Mouse (Mus musculus) liver, embryonic 16.5 days (tissue): Measurements from ENCODE around the gene Rpl6. TPM values are rescaled to one million over a fixed set of nuclear protein-coding genes. Genes with fewer than 3 reads are reported as not detected.
A peak's percentile ranks its signal among the peaks of the same experiment; 100 is the strongest.
"Not testable (repeated sequence)": the region's sequence is repeated elsewhere in the genome, so short reads cannot be mapped to it uniquely, and the experiment has no call there.

Experiments
- ATAC-seq: fragments of 200-750 bp; cut with Nextera tagmentation; 2 replicates; pipeline ENCODE4 v1.8.0; 2017; ENCODE audit warnings: low read depth, mild to moderate bottlenecking, moderate number of reproducible peaks, moderate library complexity
- H3K27ac ChIP-seq: fragments of 300-500 bp; sonication (generic); 2 replicates; pipeline ENCODE4 v1.5.1; 2014; ENCODE audit warnings: mild to moderate bottlenecking, low read length
- H3K27me3 ChIP-seq: fragments of 300-500 bp; sonication (generic); 2 replicates; pipeline ENCODE4 v1.6.1; 2014; ENCODE audit warnings: low read depth, low read length, mixed read lengths; ENCODE audit not compliant: control insufficient read depth, insufficient read depth
- H3K36me3 ChIP-seq: fragments of 300-500 bp; sonication (generic); 2 replicates; pipeline ENCODE4 v1.6.1; 2014; ENCODE audit warnings: mild to moderate bottlenecking; ENCODE audit not compliant: control insufficient read depth, insufficient read depth
- H3K4me1 ChIP-seq: fragments of 300-500 bp; sonication (generic); 2 replicates; pipeline ENCODE4 v1.6.1; 2014; ENCODE audit warnings: low read depth, low read length, mixed read lengths; ENCODE audit not compliant: control insufficient read depth
- H3K4me2 ChIP-seq: fragments of 300-500 bp; sonication (generic); 2 replicates; pipeline ENCODE4 v1.6.1; 2014; ENCODE audit warnings: low read depth, low read length, mixed read lengths
- H3K4me3 ChIP-seq: fragments of 300-500 bp; sonication (generic); 2 replicates; pipeline ENCODE4 v1.5.1; 2014; ENCODE audit warnings: low read depth, mild to moderate bottlenecking, low read length
- H3K9ac ChIP-seq: fragments of 300-500 bp; sonication (generic); 2 replicates; pipeline ENCODE4 v1.6.1; 2014; ENCODE audit warnings: low read depth, low read length
- H3K9me3 ChIP-seq: fragments of 300-500 bp; sonication (generic); replicated peaks from 2 replicates; pipeline ENCODE4 v1.6.1; 2016; ENCODE audit warnings: low read length; ENCODE audit not compliant: control insufficient read depth
- WGBS: fragments of 180-500 bp; shearing (Covaris S2); extraction: QIAGEN DNeasy Blood & Tissue Kit; methylation state at CpG from one replicate; pipeline ENCODE4 v1.1.7; 2014; ENCODE audit not compliant: insufficient replicate concordance; 5-methylcytosine and 5-hydroxymethylcytosine counted together
- polyA plus RNA-seq: library from polyadenylated mRNA; unstranded; fragments of >200 nt; fragmentation: Nextera tagmentation; extraction: Ambion mirVana; gene quantifications from 2 replicates; pipeline ENCODE4 v1.2.1, GENCODE M21; 2015

The Rpl6 gene
- polyA plus RNA-seq, 1 experiment from 2014 or later = 278 TPM

DNA sequence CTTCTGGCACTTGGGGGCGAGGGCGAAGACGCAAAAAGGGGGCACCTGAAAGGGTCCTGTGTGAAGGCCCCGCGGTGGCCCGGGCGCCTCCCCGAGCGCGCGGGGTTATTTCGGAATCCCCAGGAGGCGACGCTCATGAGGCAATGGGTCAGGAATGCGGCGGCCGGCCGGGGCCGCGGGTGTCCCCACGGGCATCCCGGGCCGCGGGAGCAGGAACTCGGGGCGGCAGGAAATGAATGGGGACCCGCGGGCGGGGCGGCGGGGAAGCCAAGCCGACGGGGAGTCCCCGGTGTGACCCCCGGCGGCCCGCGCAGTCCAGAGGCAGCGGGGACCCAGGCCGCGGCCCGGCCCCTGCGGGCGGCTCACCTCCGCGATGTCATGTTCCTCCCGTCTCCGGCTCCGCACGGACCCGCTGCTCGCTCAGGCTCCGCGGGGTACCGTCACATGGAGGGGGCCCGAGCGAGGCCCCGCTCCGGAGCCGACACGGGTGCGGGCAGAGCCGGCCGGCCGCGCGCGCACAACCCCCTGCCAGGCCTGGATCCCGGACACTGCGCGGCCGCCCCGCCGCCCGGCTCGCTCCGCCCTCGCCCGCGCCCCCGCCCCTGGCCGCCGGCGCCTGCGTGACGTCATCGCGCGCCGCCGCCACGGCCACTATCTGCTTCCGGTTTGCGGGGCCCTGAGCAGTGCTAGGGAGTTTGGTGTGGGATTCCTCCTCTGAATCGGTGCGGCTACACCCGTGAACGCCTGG is 13.3 kb upstream of the Rpl6 start, which contains the start of gene Ptpn11:
Gene Ptpn11, minus strand, starts transcription at position 562 of the 748 bp plus-strand sequence.
- WGBS = under 1% methylated on average over 87 of the region's 98 CpGs
- H3K27ac ChIP-seq = peak within 1 kb of the TSS; percentile 86
- H3K9me3 ChIP-seq = no peaks in the 10 kb centered on the region
- peak within 1 kb of the TSS; percentile 92 for H3K9ac ChIP-seq
- peak within 1 kb of the TSS; percentile 96 for H3K4me3 ChIP-seq
- ATAC-seq = peak; percentile 94
- H3K36me3 ChIP-seq = no peaks in the 10 kb centered on the region
- H3K4me1 ChIP-seq = peaks cover 54% of the 10 kb centered on the region
- no peaks in the 10 kb centered on the region for H3K27me3 ChIP-seq
- peak within 1 kb of the TSS; percentile 91 for H3K4me2 ChIP-seq

- Histone ChIP-seq H3K4me3 (peak overlapping the region; percentile 96), H3K4me2 (peak overlapping the region; percentile 91), H3K27me3 (no peaks in the 10 kb centered on the region), H3K9me3 (no peaks in the 10 kb centered on the region), H3K27ac (peak overlapping the region; percentile 86), H3K36me3 (no peaks in the 10 kb centered on the region), H3K4me1 (peaks cover 55% of the 10 kb centered on the region), H3K9ac (peak overlapping the region; percentile 92)
- WGBS = 12% methylated on average over 17 of the region's 17 CpGs
- peak; percentile 15 for ATAC-seq
Observed at GRCm38 (mm10) chr5:121191584-121191906, 12.7 kb upstream of the Rpl6 start.

GRCm38 (mm10) chr5:121194173-121194572 is 10.1 kb upstream of the Rpl6 start:
- H3K9ac ChIP-seq = peak overlapping the region; percentile 17
- H3K27me3 ChIP-seq = no peaks in the 10 kb centered on the region
- peak overlapping the region; percentile 69 for H3K27ac ChIP-seq
- 0% methylated on average over 1 of the region's 1 CpGs for WGBS
- peak overlapping the region; percentile 21 for H3K4me2 ChIP-seq
- H3K36me3 ChIP-seq = no peaks in the 10 kb centered on the region
- H3K4me3 ChIP-seq = no peak overlapping the region
- H3K9me3 ChIP-seq = no peaks in the 10 kb centered on the region
- peaks cover 58% of the 10 kb centered on the region for H3K4me1 ChIP-seq
- peak; percentile 43 for ATAC-seq

- Histone ChIP-seq H3K27me3 (no peaks in the 10 kb centered on the region), H3K9me3 (no peaks in the 10 kb centered on the region), H3K4me1 (peaks cover 45% of the 10 kb centered on the region), H3K27ac (peak overlapping the region; percentile 46), H3K4me2 (peak overlapping the region; percentile 10), H3K9ac (no peak overlapping the region; the same call in 1 of the 2 replicates), H3K36me3 (no peaks in the 10 kb centered on the region), H3K4me3 (no peak overlapping the region)
- WGBS = 5% methylated on average over 5 of the region's 5 CpGs
- ATAC-seq = peak; percentile 79
Observed at GRCm38 (mm10) chr5:121196764-121197163, 7.5 kb upstream of the Rpl6 start.

DNA sequence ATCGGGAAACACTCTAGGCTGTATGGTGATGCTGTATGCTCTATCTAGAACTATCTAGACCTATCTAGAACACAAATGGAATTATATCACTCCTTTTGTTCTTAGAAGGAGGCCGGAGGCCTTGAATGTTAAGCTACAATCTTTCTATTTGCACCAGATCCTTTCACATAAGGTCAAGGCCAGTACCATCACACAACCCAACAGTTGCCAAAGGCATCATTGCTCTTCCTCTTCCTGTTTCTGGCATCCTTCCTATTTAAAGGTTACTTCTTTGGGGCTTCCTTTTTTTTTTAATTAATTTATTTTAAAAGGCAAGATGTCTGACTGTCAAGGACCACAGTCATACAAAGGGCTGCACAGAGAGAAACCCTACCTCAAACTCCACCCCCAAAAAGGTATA is 6.9 kb upstream of the Rpl6 start:
- Histone ChIP-seq H3K9ac (no peak overlapping the region), H3K36me3 (no peaks in the 10 kb centered on the region), H3K9me3 (no peaks in the 10 kb centered on the region), H3K27me3 (no peaks in the 10 kb centered on the region), H3K4me3 (no peak overlapping the region), H3K4me2 (no peak overlapping the region), H3K4me1 (peaks cover 41% of the 10 kb centered on the region), H3K27ac (peak overlapping the region; percentile 46)
- WGBS = 67% methylated on average over 2 of the region's 2 CpGs
- ATAC-seq = no peak

GRCm38 (mm10) chr5:121198376-121198775 is 5.9 kb upstream of the Rpl6 start:
- Histone ChIP-seq H3K4me3 (no peak overlapping the region), H3K4me2 (no peak overlapping the region), H3K27ac (0 out of 2 replicates have a peak overlapping the region, but pooled peaks have one; percentile 43), H3K36me3 (no peaks in the 10 kb centered on the region), H3K4me1 (peaks cover 35% of the 10 kb centered on the region), H3K9me3 (no peaks in the 10 kb centered on the region), H3K9ac (no peak overlapping the region), H3K27me3 (no peaks in the 10 kb centered on the region)
- peak; percentile 37; the same call in 1 of the 2 replicates for ATAC-seq
- WGBS = 21% methylated on average over 5 of the region's 5 CpGs

GRCm38 (mm10) chr5:121201739-121202138 is 2.5 kb upstream of the Rpl6 start:
- no peak overlapping the region for H3K27ac ChIP-seq

DNA sequence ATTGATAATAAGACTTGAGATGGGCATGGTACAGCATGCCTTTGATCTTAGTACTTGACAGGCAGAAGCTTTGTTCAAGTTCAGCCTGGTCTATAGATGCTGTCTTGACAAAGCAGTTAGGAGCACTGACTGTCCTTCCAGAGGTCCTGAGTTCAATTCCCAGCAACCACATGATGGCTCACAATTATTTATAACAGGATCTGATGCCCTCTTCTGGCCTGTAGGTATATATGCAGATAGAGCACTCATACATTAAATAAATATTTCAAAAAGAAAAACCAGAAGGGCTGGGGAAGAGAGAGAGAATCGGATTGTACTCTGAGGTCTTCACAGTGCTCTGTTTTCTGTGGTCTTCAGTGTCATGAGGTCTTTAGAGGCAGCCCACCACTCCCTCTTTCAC is 1.8 kb upstream of the Rpl6 start:
- no peak for ATAC-seq
- 76% methylated on average over 1 of the region's 1 CpGs for WGBS

More at GRCm38 (mm10) chr5:121201739-121202138, 2.5 kb upstream of the Rpl6 start:
- Histone ChIP-seq H3K36me3 (peaks cover 8% of the 10 kb centered on the region), H3K4me2 (no peak overlapping the region), H3K4me3 (no peak overlapping the region), H3K9me3 (no peaks in the 10 kb centered on the region), H3K27me3 (no peaks in the 10 kb centered on the region), H3K9ac (no peak overlapping the region), H3K4me1 (peaks cover 34% of the 10 kb centered on the region)
- WGBS = 22% methylated on average over 3 of the region's 3 CpGs
- ATAC-seq = no peak

GRCm38 (mm10) chr5:121205537-121206130 is 1.4 kb downstream of the Rpl6 start:
- Histone ChIP-seq H3K4me2 (peak overlapping the region; percentile 76), H3K4me1 (peaks cover 31% of the 10 kb centered on the region), H3K4me3 (peak overlapping the region; percentile 94), H3K27ac (peak overlapping the region; percentile 1; the same call in 1 of the 2 replicates), H3K36me3 (peaks cover 46% of the 10 kb centered on the region), H3K9ac (peak overlapping the region; percentile 94)
- WGBS = 37% methylated on average over 8 of the region's 10 CpGs
- H3K27me3 ChIP-seq, H3K9me3 ChIP-seq, ATAC-seq: not testable (repeated sequence)

More for the DNA sequence above, 1.8 kb upstream of the Rpl6 start:
- H3K36me3 ChIP-seq = peaks cover 15% of the 10 kb centered on the region
- H3K27me3 ChIP-seq = no peaks in the 10 kb centered on the region
- peaks cover 33% of the 10 kb centered on the region for H3K4me1 ChIP-seq
- no peak overlapping the region for H3K27ac ChIP-seq
- H3K4me2 ChIP-seq = no peak overlapping the region
- H3K4me3 ChIP-seq = no peak overlapping the region
- no peaks in the 10 kb centered on the region for H3K9me3 ChIP-seq
- no peak overlapping the region for H3K9ac ChIP-seq
